Mouse (Mus musculus) hindbrain, postnatal 0 days (tissue): ENCODE measurements at regions not wholly inside any gene's neighbourhood (a gene's known extent, or its start where the extent isn't known, plus 50 kb on each side); places are given as distances from the start of the nearest gene placed in this dataset.
A peak's percentile ranks its signal among the peaks of the same experiment; 100 is the strongest.
"Not testable (repeated sequence)": the region's sequence is repeated elsewhere in the genome, so short reads cannot be mapped to it uniquely, and the experiment has no call there.

Source experiments
- ATAC-seq: fragments of 200-750 bp; cut with Nextera tagmentation; 2 replicates; pipeline ENCODE4 v1.8.0; 2017; ENCODE audit warnings: mild to moderate bottlenecking, moderate TSS enrichment, moderate library complexity
- DNase-seq: peaks from one replicate; pipeline ENCODE4 v3.0.0-alpha.2; 2015; ENCODE audit warnings: low spot score
- H3K27ac ChIP-seq: fragments of 300-500 bp; sonication (generic); 2 replicates; pipeline ENCODE4 v1.5.1; 2014; ENCODE audit warnings: mild to moderate bottlenecking
- H3K27me3 ChIP-seq: fragments of 300-500 bp; sonication (generic); 2 replicates; pipeline ENCODE4 v1.6.1; 2014; ENCODE audit warnings: low read length, mixed read lengths; ENCODE audit not compliant: insufficient read depth
- H3K36me3 ChIP-seq: fragments of 300-500 bp; sonication (generic); 2 replicates; pipeline ENCODE4 v1.6.1; 2014; ENCODE audit warnings: low read length, mixed read lengths; ENCODE audit not compliant: insufficient read depth
- H3K4me1 ChIP-seq: fragments of 300-500 bp; sonication (generic); 2 replicates; pipeline ENCODE4 v1.6.1; 2014; ENCODE audit warnings: antibody characterized with exemption, low read length, mixed read lengths; ENCODE audit not compliant: insufficient read depth
- H3K4me2 ChIP-seq: fragments of 300-500 bp; sonication (generic); 2 replicates; pipeline ENCODE4 v1.6.1; 2014; ENCODE audit warnings: low read depth, mild to moderate bottlenecking, low read length, moderate library complexity, mixed read lengths
- H3K4me3 ChIP-seq: fragments of 300-500 bp; sonication (generic); 2 replicates; pipeline ENCODE4 v1.5.1; 2014; ENCODE audit warnings: low read length
- H3K9ac ChIP-seq: fragments of 300-500 bp; sonication (generic); replicated peaks from 2 replicates; pipeline ENCODE4 v1.6.1; 2014; ENCODE audit warnings: mild to moderate bottlenecking, low read length, moderate library complexity, mixed read lengths
- H3K9me3 ChIP-seq: fragments of 300-500 bp; sonication (generic); 2 replicates; pipeline ENCODE4 v1.6.1; 2016; ENCODE audit warnings: low read length, mixed read lengths
- CTCF ChIP-seq: IDR thresholded peaks from 2 replicates; pipeline ENCODE4 v1.5.1; 2016; ENCODE audit warnings: antibody characterized with exemption, control low read depth, low read depth
- WGBS: fragments of 180-500 bp; shearing (Covaris S2); extraction: QIAGEN DNeasy Blood & Tissue Kit; methylation state at CpG from one replicate; pipeline ENCODE4 v1.1.7; 2014; 5-methylcytosine and 5-hydroxymethylcytosine counted together

DNA sequence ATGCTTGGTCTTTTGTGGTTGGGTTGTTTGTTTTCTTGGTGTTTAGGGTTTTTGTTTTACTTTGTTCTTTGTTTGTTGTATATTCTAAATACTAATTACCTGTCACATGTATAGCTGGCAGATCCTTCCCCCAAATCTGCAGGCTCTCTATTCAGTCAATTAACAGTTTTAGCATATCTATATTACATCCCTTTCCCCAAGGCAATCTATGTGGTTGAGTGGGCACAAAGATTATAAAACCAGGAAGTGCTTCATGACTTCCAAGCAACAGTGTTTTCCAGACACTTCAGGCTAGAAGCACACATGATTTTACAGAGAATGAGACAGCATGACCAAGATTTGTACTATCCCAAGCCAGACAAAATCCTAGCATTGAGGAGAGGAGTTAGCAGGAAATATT lies 544.4 kb upstream of the Pou3f4 start:
- Histone ChIP-seq H3K4me3 (no peak overlapping the region), H3K4me2 (no peak overlapping the region), H3K27me3 (no peaks in the 10 kb centered on the region), H3K36me3 (no peaks in the 10 kb centered on the region), H3K9ac (no peak overlapping the region), H3K4me1 (no peaks in the 10 kb centered on the region), H3K27ac (no peak overlapping the region), H3K9me3 (no peaks in the 10 kb centered on the region)
- no peak for DNase-seq
- ATAC-seq, result no peak
- TF ChIP-seq CTCF, result no peak

GRCm38 (mm10) chrX:110274277-110274676 lies 539.8 kb upstream of the Pou3f4 start:
- not testable (repeated sequence) for H3K9me3 ChIP-seq, H3K4me1 ChIP-seq, ATAC-seq, H3K27me3 ChIP-seq, H3K36me3 ChIP-seq, H3K27ac ChIP-seq, H3K9ac ChIP-seq, DNase-seq, H3K4me2 ChIP-seq, H3K4me3 ChIP-seq
- 91% methylated on average over 3 of the region's 3 CpGs for WGBS

- no peak for DNase-seq
- Histone ChIP-seq H3K4me1 (no peaks in the 10 kb centered on the region), H3K27ac (no peak overlapping the region), H3K4me3 (no peak overlapping the region), H3K27me3 (no peaks in the 10 kb centered on the region), H3K9ac (no peak overlapping the region), H3K4me2 (no peak overlapping the region), H3K9me3 (no peaks in the 10 kb centered on the region), H3K36me3 (no peaks in the 10 kb centered on the region)
- no peak for ATAC-seq
- WGBS, result 93% methylated on average over 4 of the region's 4 CpGs
- TF ChIP-seq CTCF, result no peak
Measured at GRCm38 (mm10) chrX:110275390-110275789, 538.7 kb upstream of the Pou3f4 start.

DNA sequence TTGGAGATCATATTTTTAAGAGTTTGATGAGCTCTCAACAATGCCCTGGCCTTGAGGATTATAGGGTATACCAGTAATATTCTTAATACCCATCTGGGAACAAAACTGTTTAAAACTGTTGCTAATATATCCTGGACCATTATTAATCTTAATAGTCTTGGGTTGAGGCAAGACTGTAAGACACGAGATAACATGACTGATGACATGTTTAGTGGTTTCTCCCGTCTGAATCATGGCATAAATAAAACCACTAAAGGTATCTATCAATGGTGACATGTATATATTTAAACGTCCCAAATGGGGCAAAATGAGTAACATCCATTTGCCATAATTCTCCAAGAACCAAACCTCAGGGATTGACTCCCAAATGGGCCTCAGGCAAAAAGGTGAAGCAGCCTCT lies 538.2 kb upstream of the Pou3f4 start:
- H3K4me1 ChIP-seq, result no peaks in the 10 kb centered on the region
- no peak overlapping the region for H3K9ac ChIP-seq
- WGBS, result 81% methylated on average over 3 of the region's 3 CpGs
- no peak overlapping the region for H3K27ac ChIP-seq
- ATAC-seq (no peak), DNase-seq (no peak)
- TF ChIP-seq CTCF, result no peak
- no peak overlapping the region for H3K4me2 ChIP-seq
- no peak overlapping the region for H3K4me3 ChIP-seq
- no peaks in the 10 kb centered on the region for H3K9me3 ChIP-seq
- H3K36me3 ChIP-seq, result no peaks in the 10 kb centered on the region
- H3K27me3 ChIP-seq, result no peaks in the 10 kb centered on the region

GRCm38 (mm10) chrX:110279492-110280213 lies 534.4 kb upstream of the Pou3f4 start:
- ATAC-seq (no peak), DNase-seq (peak; percentile 14)
- no peak overlapping the region for H3K4me2 ChIP-seq
- no peaks in the 10 kb centered on the region for H3K36me3 ChIP-seq
- no peak for TF ChIP-seq CTCF
- no peaks in the 10 kb centered on the region for H3K9me3 ChIP-seq
- H3K4me1 ChIP-seq, result no peaks in the 10 kb centered on the region
- H3K27ac ChIP-seq, result no peak overlapping the region
- 73% methylated on average over 14 of the region's 14 CpGs for WGBS
- H3K4me3 ChIP-seq, result no peak overlapping the region
- no peaks in the 10 kb centered on the region for H3K27me3 ChIP-seq
- no peak overlapping the region for H3K9ac ChIP-seq

GRCm38 (mm10) chrX:110281389-110281872 lies 532.6 kb upstream of the Pou3f4 start:
- H3K4me3 ChIP-seq, H3K4me1 ChIP-seq, H3K9me3 ChIP-seq, H3K27me3 ChIP-seq, H3K4me2 ChIP-seq, H3K36me3 ChIP-seq, ATAC-seq, DNase-seq, H3K27ac ChIP-seq, H3K9ac ChIP-seq: not testable (repeated sequence)
- 92% methylated on average over 13 of the region's 13 CpGs for WGBS

DNA sequence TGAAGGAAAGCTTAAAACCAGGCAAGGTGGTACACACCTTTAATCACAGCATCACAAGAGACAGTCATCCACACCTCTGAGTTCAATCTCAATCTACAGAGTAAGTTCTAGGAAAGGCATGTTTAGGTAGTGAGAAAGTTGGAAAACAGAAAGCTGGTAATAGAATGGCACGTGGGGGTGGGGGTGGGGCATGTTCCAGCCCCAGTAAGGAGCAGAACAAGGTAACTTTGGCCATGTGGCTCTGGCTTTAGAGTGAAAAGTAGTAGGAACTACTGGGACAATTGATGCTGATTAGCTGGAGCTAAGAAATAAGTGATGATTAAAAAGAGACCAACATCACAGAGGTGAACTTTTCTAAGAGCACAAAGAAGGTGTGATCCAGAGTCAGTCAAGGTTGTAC lies 532.2 kb upstream of the Pou3f4 start:
- H3K4me1 ChIP-seq, result no peaks in the 10 kb centered on the region
- H3K27me3 ChIP-seq, result no peaks in the 10 kb centered on the region
- TF ChIP-seq CTCF, result no peak
- H3K4me2 ChIP-seq, result no peak overlapping the region
- H3K4me3 ChIP-seq, result no peak overlapping the region
- no peaks in the 10 kb centered on the region for H3K9me3 ChIP-seq
- ATAC-seq, result no peak
- 48% methylated on average over 1 of the region's 1 CpGs for WGBS
- H3K9ac ChIP-seq, result no peak overlapping the region
- H3K27ac ChIP-seq, result no peak overlapping the region
- H3K36me3 ChIP-seq, result no peaks in the 10 kb centered on the region
- no peak for DNase-seq
